Mouse (Mus musculus) gastrocnemius, postnatal 25 days (tissue): ENCODE measurements around the gene Tsfm. TPM values are rescaled to one million over a fixed set of nuclear protein-coding genes. Genes with fewer than 3 reads are reported as not detected.
A peak's percentile ranks its signal among the peaks of the same experiment; 100 is the strongest.
"Not testable (repeated sequence)": the region's sequence is repeated elsewhere in the genome, so short reads cannot be mapped to it uniquely, and the experiment has no call there.

Experiments used
- DNase-seq: peaks from one replicate; pipeline ENCODE4 v3.0.0; 2022
- total RNA-seq, 2 experiments: library from RNA; stranded (reverse); gene quantifications; 1 replicate in 1 of 2; 2 replicates in 1 of 2; pipeline ENCODE4 v1.2.3; 2021

Gene Tsfm
- total RNA-seq, 2 experiments from 2014 or later: 20.9 TPM

GRCm38 (mm10) chr10:127063913-127064870 lies 33.6 kb upstream of the Tsfm start:
- no peak for DNase-seq

GRCm38 (mm10) chr10:127063239-127063872 lies 32.7 kb upstream of the Tsfm start, which contains the start of gene Cdk4:
TSS of gene Cdk4 (plus strand) at chr10:127063534.
- peak; percentile 99 for DNase-seq

GRCm38 (mm10) chr10:127062503-127062902 lies 31.9 kb upstream of the Tsfm start:
- no peak for DNase-seq

GRCm38 (mm10) chr10:127062101-127062500 lies 31.5 kb upstream of the Tsfm start:
- not testable (repeated sequence) for DNase-seq

- no peak for DNase-seq
Measured at GRCm38 (mm10) chr10:127061513-127061912, 30.9 kb upstream of the Tsfm start.

GRCm38 (mm10) chr10:127061085-127061484 lies 30.4 kb upstream of the Tsfm start:
- no peak for DNase-seq

- DNase-seq: peak; percentile 59
Measured at GRCm38 (mm10) chr10:127059968-127060916, 29.6 kb upstream of the Tsfm start, which contains the start of gene March9. TSS of gene March9 (minus strand) at chr10:127060184.

- no peak for DNase-seq
Measured at GRCm38 (mm10) chr10:127059174-127059967, 28.7 kb upstream of the Tsfm start.

- no peak for DNase-seq
Measured at GRCm38 (mm10) chr10:127058708-127059107, 28.1 kb upstream of the Tsfm start.

- no peak for DNase-seq
Measured at GRCm38 (mm10) chr10:127058161-127058560, 27.5 kb upstream of the Tsfm start.

- no peak for DNase-seq
Measured at GRCm38 (mm10) chr10:127056490-127056889, 25.9 kb upstream of the Tsfm start.

GRCm38 (mm10) chr10:127055406-127055805 lies 24.8 kb upstream of the Tsfm start:
- no peak for DNase-seq

GRCm38 (mm10) chr10:127054646-127055045 lies 24.0 kb upstream of the Tsfm start:
- no peak for DNase-seq

- DNase-seq: no peak
Measured at GRCm38 (mm10) chr10:127050119-127050474, 19.5 kb upstream of the Tsfm start.

GRCm38 (mm10) chr10:127049395-127050118 lies 18.9 kb upstream of the Tsfm start:
- DNase-seq: no peak

GRCm38 (mm10) chr10:127048608-127049394 lies 18.2 kb upstream of the Tsfm start:
- no peak for DNase-seq

GRCm38 (mm10) chr10:127047954-127048353 lies 17.3 kb upstream of the Tsfm start, which contains the start of gene Cyp27b1:
TSS of gene Cyp27b1 (plus strand) at chr10:127048250.
- DNase-seq: no peak

GRCm38 (mm10) chr10:127043187-127043586 lies 12.5 kb upstream of the Tsfm start:
- no peak for DNase-seq

GRCm38 (mm10) chr10:127042468-127043115 lies 12.0 kb upstream of the Tsfm start:
- no peak for DNase-seq
